Mouse (Mus musculus) cortical plate, adult 2 months (tissue): Measurements from ENCODE around the gene Ctbp1. TPM values are rescaled to one million over a fixed set of nuclear protein-coding genes. Genes with fewer than 3 reads are reported as not detected.

Experiments used
- H3K27ac ChIP-seq: fragments of 200-500 bp; 2 replicates; pipeline ENCODE4 v1.5.1; 2012; ENCODE audit warnings: low read length, control low read depth, inconsistent platforms; ENCODE audit not compliant: insufficient read depth
- H3K4me1 ChIP-seq: fragments of 200-500 bp; 2 replicates; pipeline ENCODE4 v1.6.1; 2011; ENCODE audit warnings: low read length; ENCODE audit not compliant: control insufficient read depth, insufficient read depth
- H3K4me3 ChIP-seq: fragments of 200-500 bp; 2 replicates; pipeline ENCODE4 v1.5.1; 2011; ENCODE audit warnings: mild to moderate bottlenecking, low read length, control low read depth; ENCODE audit not compliant: insufficient read depth
- CTCF ChIP-seq: fragments of 200-500 bp; IDR thresholded peaks from 2 replicates; pipeline ENCODE4 v1.5.1; 2011; ENCODE audit warnings: mild to moderate bottlenecking, control low read depth, low read length; ENCODE audit not compliant: insufficient read depth; ENCODE audit errors: extremely low read depth
- POLR2A ChIP-seq: fragments of 200-500 bp; IDR thresholded peaks from 2 replicates; pipeline ENCODE4 v1.6.1; 2011; ENCODE audit warnings: mild to moderate bottlenecking, low read length, control low read depth; ENCODE audit not compliant: insufficient read depth; ENCODE audit errors: extremely low read depth
- polyA plus RNA-seq: library from polyadenylated mRNA; depleted of rRNA; stranded (reverse); fragments of >200 nt; gene quantifications from 2 replicates; pipeline ENCODE4 v1.2.3, GENCODE M21; 2012

Ctbp1 gene
- polyA plus RNA-seq, 1 experiment: 250 TPM

GRCm38 (mm10) chr5:33247387-33247786, 27.4 kb downstream of the Ctbp1 start:
- Histone ChIP-seq H3K4me3 (no peak overlapping the region), H3K27ac (no peak overlapping the region), H3K4me1 (no peaks in the 10 kb centered on the region; the same call in 1 of the 2 replicates)
- TF ChIP-seq POLR2A (no peak), CTCF (peak; percentile 45)

GRCm38 (mm10) chr5:33245701-33246100, 29.1 kb downstream of the Ctbp1 start:
- H3K4me3 ChIP-seq: no peak overlapping the region
- H3K4me1 ChIP-seq: no peaks in the 10 kb centered on the region; the same call in 1 of the 2 replicates
- TF ChIP-seq CTCF (no peak), POLR2A (no peak)
- no peak overlapping the region for H3K27ac ChIP-seq

GRCm38 (mm10) chr5:33244377-33244920, 30.3 kb downstream of the Ctbp1 start:
- TF ChIP-seq CTCF: no peak
- no peak for TF ChIP-seq POLR2A
- Histone ChIP-seq H3K4me1 (no peaks in the 10 kb centered on the region; the same call in 1 of the 2 replicates), H3K4me3 (no peak overlapping the region), H3K27ac (no peak overlapping the region)

GRCm38 (mm10) chr5:33239934-33240333, 34.9 kb downstream of the Ctbp1 start:
- no peak for TF ChIP-seq CTCF
- no peak for TF ChIP-seq POLR2A
- Histone ChIP-seq H3K4me3 (no peak overlapping the region), H3K27ac (no peak overlapping the region), H3K4me1 (no peaks in the 10 kb centered on the region)

- Histone ChIP-seq H3K4me1 (no peaks in the 10 kb centered on the region), H3K4me3 (no peak overlapping the region), H3K27ac (no peak overlapping the region)
- TF ChIP-seq CTCF (no peak), POLR2A (no peak)
These were observed 35.6 kb downstream of the Ctbp1 start for GRCm38 (mm10) chr5:33239111-33239714.

GRCm38 (mm10) chr5:33238256-33238645, 36.5 kb downstream of the Ctbp1 start:
- H3K4me1 ChIP-seq: no peaks in the 10 kb centered on the region
- TF ChIP-seq CTCF: no peak
- no peak for TF ChIP-seq POLR2A
- H3K4me3 ChIP-seq: no peak overlapping the region
- no peak overlapping the region for H3K27ac ChIP-seq

GRCm38 (mm10) chr5:33237600-33238255, 37.1 kb downstream of the Ctbp1 start:
- H3K4me1 ChIP-seq: no peaks in the 10 kb centered on the region
- H3K4me3 ChIP-seq: no peak overlapping the region
- H3K27ac ChIP-seq: no peak overlapping the region
- TF ChIP-seq CTCF: no peak
- TF ChIP-seq POLR2A: no peak

- TF ChIP-seq CTCF (no peak), POLR2A (no peak)
- H3K27ac ChIP-seq: no peak overlapping the region
- H3K4me3 ChIP-seq: no peak overlapping the region
- H3K4me1 ChIP-seq: peaks cover 3% of the 10 kb centered on the region; the same call in 1 of the 2 replicates
These were observed 40.3 kb downstream of the Ctbp1 start for GRCm38 (mm10) chr5:33234391-33235031.

GRCm38 (mm10) chr5:33232791-33233190, 42.0 kb downstream of the Ctbp1 start:
- no peak overlapping the region for H3K4me3 ChIP-seq
- no peak overlapping the region for H3K27ac ChIP-seq

GRCm38 (mm10) chr5:33230285-33230684, 44.5 kb downstream of the Ctbp1 start:
- H3K27ac ChIP-seq: no peak overlapping the region
- peaks cover 3% of the 10 kb centered on the region; the same call in 1 of the 2 replicates for H3K4me1 ChIP-seq
- TF ChIP-seq POLR2A (no peak), CTCF (no peak)
- H3K4me3 ChIP-seq: no peak overlapping the region

More at GRCm38 (mm10) chr5:33232791-33233190, 42.0 kb downstream of the Ctbp1 start:
- no peak for TF ChIP-seq CTCF
- no peak for TF ChIP-seq POLR2A
- H3K4me1 ChIP-seq: peaks cover 3% of the 10 kb centered on the region; the same call in 1 of the 2 replicates
